Mouse (Mus musculus) E14TG2a.4 (cell line): ENCODE measurements around the gene Abi1.

Experiments
- CTCF ChIP-seq: conservative IDR thresholded peaks from 2 replicates; pipeline ENCODE4 v1.5.1; 2014; ENCODE audit warnings: low read length
- NANOG ChIP-seq: IDR thresholded peaks from 2 replicates; pipeline ENCODE4 v1.6.1; 2014; ENCODE audit warnings: borderline replicate concordance, low read length, mixed read lengths
- POU5F1 ChIP-seq: IDR thresholded peaks from 2 replicates; pipeline ENCODE4 v1.6.1; 2014; ENCODE audit warnings: low read length, borderline replicate concordance

- no peak for TF ChIP-seq CTCF
- TF ChIP-seq POU5F1: no peak
- TF ChIP-seq NANOG: no peak
Measured at GRCm38 (mm10) chr2:22962970-22963369, 77.1 kb downstream of the Abi1 start.
